Mouse (Mus musculus) stomach, postnatal 0 days (tissue): ENCODE measurements at regions not wholly inside any gene's neighbourhood (a gene's known extent, or its start where the extent isn't known, plus 50 kb on each side); places are given as distances from the start of the nearest gene placed in this dataset.

Experiments used
- CTCF ChIP-seq: IDR thresholded peaks from 2 replicates; pipeline ENCODE4 v1.5.1; 2016; ENCODE audit warnings: antibody characterized with exemption, low read depth, mild to moderate bottlenecking, moderate library complexity
- EP300 ChIP-seq: optimal IDR thresholded peaks from 2 replicates; pipeline ENCODE3; 2016; ENCODE audit warnings: antibody characterized with exemption

GRCm38 (mm10) chrX:166803246-166803645 lies 217.7 kb upstream of the Egfl6 start:
- TF ChIP-seq CTCF (no peak), EP300 (no peak)
